Mouse (Mus musculus): ENCODE measurements at regions not wholly inside any gene's neighbourhood (a gene's known extent, or its start where the extent isn't known, plus 50 kb on each side); places are given as distances from the start of the nearest gene placed in this dataset.

DNA sequence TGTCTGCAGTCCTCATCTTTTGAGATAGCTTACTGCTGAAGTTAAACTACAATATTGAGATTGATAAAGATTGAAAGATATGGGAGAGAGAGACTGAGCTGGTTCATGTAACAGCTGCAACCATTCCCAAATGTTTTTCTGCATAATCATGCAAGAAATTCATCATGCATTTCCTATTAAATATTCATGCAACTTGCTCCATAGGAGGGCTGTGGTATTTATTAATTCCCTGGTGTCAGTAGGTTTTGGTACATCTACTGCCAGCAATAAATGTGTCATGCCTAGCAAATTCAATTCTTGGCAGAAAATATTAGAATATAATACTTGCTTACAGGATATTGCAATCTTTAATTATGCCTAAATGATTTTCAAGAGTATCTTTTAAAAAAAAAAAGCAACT, 125.5 kb upstream of the Rbms1 start:
- DNase-seq (ENCODE audit: low spot score in 2 of 2) = no peak

DNA sequence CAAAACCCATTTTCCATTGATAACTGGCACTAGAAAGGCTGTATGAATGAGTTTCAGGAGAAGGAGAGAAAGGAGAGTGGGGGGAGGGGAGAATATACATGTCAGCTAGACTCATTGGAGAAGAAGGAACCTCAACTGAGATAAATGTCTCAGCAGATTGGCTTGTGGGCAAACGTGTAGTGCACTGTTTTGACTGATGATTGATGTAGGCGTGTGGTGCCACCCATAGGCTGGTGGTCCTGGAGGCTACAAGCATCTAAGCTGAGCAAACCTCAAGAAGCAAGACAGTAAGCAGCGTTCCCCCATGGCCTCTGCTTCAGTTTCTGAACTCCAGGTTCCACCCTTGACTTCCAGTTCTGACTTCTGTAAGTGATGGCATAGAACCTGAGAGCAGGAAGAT, 121.8 kb upstream of the Rbms1 start:
- no peak for DNase-seq (ENCODE audit: low spot score in 2 of 2)

- no peak for DNase-seq (ENCODE audit: low spot score in 2 of 2)
These were observed 120.1 kb upstream of the Rbms1 start for GRCm38 (mm10) chr2:61083100-61083499.

DNA sequence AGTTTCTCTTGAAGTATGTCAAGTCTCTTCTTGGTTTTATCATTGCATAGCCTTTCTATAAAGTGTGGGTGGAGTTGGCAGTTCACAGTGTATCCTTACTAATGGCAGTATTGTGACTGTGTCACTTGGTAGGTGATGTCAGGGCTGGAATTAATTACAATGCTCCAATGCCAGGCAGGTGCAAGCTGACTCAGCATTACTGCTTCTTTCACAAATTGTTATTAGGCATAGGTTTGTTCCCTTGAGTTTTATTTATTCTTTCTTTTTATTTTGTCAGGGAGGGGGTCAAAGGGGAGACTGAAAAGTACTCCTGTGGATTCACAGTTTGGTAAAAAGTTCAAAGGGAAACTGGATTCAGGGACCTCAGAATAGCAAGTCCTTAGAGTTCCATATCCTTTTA, 119.6 kb upstream of the Rbms1 start:
- DNase-seq (ENCODE audit: low spot score in 2 of 2) = no peak

DNA sequence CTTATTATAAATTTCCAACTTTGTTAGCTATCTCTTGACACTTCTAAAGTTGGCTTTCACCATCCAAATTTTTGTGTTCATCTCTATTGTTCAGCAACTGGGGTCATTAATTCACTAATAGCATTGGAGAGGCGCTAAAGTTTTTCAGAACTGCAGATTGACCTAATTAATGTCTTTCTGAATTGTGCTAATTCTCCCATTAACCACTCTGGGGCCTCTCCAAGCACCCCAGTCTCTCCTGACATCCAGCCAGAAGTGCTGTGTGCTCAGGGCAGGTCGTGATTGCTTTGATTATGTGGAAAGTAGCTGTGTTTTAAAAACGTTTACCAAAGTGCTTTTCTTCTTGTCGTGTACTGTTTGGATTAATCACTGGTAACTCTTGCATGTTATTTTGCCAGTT, 117.0 kb upstream of the Rbms1 start:
- DNase-seq (ENCODE audit: low spot score in 2 of 2) = no peak

- DNase-seq (ENCODE audit: low spot score in 2 of 2) = peak in 1 of 2 experiments; percentile 15
These were observed 108.0 kb upstream of the Rbms1 start for GRCm38 (mm10) chr2:61071025-61071424.

GRCm38 (mm10) chr2:61067877-61068276, 104.9 kb upstream of the Rbms1 start:
- DNase-seq (ENCODE audit: low spot score in 2 of 2) = no peak

DNA sequence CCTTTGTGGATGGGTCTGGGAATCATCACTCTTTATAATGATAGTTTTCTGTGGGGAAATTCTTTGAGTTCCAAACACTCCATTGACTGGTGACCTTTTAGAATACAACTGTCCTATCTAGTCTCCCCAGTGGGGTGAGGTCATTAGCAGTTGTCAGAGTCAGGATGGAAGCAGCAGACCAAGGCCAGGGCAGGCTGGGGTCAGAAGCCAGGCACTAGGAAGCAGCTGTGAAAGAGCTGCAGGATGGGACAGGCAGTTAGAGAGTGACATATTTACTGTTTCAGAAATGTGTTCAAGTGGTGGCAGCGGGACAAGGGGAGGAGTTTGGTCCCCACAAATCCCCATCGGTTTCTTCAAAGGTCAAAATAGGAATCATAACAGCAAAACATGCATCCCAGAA, 99.1 kb upstream of the Rbms1 start:
- peak; percentile 66 to 77 for DNase-seq (ENCODE audit: low spot score in 2 of 2)

DNA sequence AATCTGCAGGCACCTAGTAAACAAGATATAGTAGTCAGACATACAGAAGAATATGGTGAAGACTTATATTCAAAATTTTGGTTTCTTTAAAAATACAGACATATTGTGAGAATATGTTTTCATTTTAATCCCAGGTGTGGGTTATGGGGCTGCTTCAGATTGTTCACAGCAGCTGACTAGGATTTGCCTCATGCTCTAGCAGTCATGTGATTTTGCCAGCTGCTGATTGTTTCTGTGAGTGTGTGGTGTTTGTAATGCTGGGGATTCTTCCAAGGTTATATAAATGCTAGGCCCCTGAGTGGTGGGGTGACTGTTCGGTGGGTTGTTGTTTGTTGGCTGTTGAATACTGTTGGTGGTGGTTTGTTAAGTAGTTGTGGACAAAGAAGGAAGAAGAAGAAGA, 97.9 kb upstream of the Rbms1 start:
- DNase-seq (ENCODE audit: low spot score in 2 of 2) = no peak

DNA sequence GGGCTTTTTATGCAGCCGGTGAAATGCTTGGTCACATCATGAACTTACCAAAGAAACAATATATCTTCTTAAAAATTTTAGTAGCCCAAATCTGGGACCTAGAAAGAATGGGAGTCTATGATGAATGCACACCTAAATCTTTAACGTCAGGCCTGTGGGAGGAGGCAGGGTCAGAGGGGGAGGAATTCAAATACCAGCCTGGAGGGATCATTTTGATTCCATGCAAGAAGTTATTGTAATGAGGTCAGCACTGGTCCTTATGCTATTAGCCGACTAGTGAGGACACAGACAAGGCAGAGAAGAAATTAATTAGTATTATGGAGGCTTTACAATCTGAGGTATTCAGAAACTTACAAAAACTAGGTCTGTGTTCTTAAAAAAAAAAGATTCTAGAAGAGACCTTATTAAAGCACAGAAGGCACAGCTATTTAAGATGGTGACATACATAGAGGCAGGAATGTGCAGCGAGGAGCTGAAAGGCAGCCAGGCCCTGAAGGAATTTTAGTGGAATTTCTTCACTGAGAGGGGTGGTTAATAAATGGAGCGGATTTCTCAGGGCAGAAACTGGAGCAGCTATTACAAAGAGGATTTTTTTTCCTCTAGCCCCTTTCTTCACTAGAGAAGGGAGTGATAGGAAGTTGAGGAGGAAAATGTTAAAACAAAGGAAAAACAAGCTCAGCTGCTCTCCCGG, 95.7 kb upstream of the Rbms1 start:
- no peak for DNase-seq (ENCODE audit: low spot score in 2 of 2)

DNA sequence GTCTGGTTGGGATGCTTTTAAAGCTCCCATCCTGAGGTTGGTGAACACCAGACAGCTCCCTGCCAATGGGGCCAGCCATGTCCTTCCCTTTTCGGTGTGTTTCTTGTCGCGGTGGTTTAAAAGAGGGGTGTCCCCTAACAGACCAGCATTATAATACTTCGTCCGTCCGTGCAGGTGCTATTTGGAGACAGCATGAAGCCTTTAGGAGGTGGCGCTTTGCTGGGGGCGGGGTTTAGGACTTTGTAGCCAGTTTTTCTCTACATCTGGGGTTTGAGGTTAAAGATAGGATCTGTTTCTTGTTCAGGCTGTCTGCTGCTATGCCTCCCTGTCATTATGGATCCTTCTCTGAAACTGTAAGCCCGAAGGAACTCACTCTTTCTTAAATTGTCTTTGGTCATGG, 89.3 kb upstream of the Rbms1 start:
- no peak for DNase-seq (ENCODE audit: low spot score in 2 of 2)

GRCm38 (mm10) chr2:61051808-61052207, 88.8 kb upstream of the Rbms1 start:
- no peak for DNase-seq (ENCODE audit: low spot score in 2 of 2)

- no peak for DNase-seq (ENCODE audit: low spot score in 2 of 2)
These were observed 83.2 kb upstream of the Rbms1 start for GRCm38 (mm10) chr2:61046111-61046767.

- no peak for DNase-seq (ENCODE audit: low spot score in 2 of 2)
These were observed 82.5 kb upstream of the Rbms1 start for GRCm38 (mm10) chr2:61045467-61045866.

GRCm38 (mm10) chr2:61032920-61033319, 69.9 kb upstream of the Rbms1 start:
- no peak for DNase-seq (ENCODE audit: low spot score in 2 of 2)

GRCm38 (mm10) chr2:61029706-61030105, 66.7 kb upstream of the Rbms1 start:
- DNase-seq (ENCODE audit: low spot score in 2 of 2) = no peak

DNA sequence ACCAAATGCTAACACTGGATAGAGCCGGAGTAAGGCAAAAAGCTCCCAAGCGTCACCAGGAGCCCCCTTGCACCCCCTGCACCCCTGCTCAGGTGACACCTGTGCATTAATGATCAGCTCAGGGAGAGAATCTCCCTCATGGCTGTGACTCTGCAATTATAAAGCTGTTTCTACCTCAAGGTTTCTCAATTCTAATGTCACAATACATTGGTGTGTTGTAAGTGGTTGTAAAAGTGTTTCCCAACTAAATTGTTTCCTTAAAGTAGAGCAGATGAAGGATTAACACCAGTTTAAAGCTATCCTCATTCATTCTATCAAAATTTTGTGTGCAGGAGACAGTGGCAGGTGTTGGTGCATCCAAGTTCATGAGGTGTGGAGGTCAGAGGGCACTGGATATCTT, 65.6 kb upstream of the Rbms1 start:
- DNase-seq (ENCODE audit: low spot score in 2 of 2) = no peak

DNA sequence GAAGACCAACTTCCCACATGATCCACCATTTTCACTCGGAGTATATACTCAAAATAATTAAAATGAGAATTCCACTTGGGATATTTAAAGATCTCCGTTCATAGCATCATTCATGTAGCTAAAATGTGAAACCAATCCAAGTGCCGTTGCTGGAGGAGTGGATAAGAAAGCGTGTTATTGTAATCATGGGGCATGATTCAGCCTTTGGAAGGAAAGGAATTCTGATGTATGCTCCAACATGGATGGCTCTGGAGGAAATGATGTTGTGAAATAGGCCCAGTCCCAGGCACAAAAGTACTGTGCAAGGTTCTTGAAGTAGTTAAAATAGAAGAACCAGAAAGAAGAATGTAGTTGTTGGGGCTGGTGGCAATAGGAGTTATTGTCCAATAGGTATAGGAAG, 64.7 kb upstream of the Rbms1 start:
- no peak for DNase-seq (ENCODE audit: low spot score in 2 of 2)

- DNase-seq (ENCODE audit: low spot score in 2 of 2) = no peak
These were observed 59.4 kb upstream of the Rbms1 start for GRCm38 (mm10) chr2:61022411-61022810.

DNA sequence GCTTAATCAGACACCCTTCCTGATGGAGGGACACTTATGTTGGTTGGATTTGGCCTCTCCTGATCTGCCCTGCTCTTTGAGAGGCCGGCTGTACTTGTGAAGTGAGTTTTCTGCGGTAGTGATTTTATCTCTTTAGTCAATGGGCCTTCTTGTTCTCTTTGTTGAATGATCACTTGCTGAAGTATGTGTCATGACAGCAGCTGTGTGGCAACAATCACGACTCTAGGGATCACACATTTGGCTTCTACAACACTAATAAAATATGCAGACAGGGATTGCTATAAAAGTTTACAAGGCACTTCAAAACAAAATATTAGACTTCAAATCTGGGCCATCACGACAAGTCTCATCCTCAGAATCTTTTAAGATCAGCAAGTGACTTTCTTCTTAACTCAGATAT, 57.8 kb upstream of the Rbms1 start:
- DNase-seq (ENCODE audit: low spot score in 2 of 2) = no peak

GRCm38 (mm10) chr2:61013006-61013405, 50.0 kb upstream of the Rbms1 start:
- DNase-seq (ENCODE audit: low spot score in 2 of 2) = peak in 1 of 2 experiments; percentile 4
